Mouse (Mus musculus) mouse embryonic stem cell (cell line): Measurements from ENCODE around the gene Dars2.

Experiments used
- in situ Hi-C, 2 experiments: fragments of 300-500 bp; cut with MboI; formaldehyde crosslinking; loops; 1 replicate in 1 of 2; 3 replicates in 1 of 2; pipeline ENCODE4 v1.14.3; 2019 to 2020; ENCODE audit warnings: low sequenced_read_pairs in 2 of 2, low pct_unique_long_range_greater_than_20kb in 1 of 2, mixed read lengths in 1 of 2; ENCODE audit not compliant: unreplicated experiment in 1 of 2

Gene Dars2

DNA sequence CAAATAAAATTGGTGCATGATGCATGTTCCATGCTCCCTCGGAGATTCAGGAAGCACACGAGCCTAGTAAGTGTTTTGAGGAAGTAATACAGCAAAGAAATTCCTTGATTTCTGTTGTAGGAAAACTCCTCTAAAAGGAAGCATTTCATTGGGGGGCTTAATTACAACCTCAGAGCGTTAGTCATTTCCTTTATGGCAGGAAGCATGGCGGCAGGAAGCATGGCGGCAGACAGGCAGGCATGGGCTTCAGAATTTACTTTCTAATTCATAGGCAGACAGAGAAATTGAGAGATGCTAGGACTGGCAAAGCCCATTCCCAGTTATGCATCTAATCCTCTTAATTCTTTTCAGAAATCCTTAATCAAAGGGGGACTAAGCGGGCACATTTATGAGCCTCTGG is 76.6 kb downstream of the Dars2 start:
- in situ Hi-C loops, result no loop called here
